Mouse (Mus musculus) neural tube, embryonic 13.5 days (tissue): Measurements from ENCODE around the gene Atp6v0d1. TPM values are rescaled to one million over a fixed set of nuclear protein-coding genes. Genes with fewer than 3 reads are reported as not detected.

ENCODE experiments used
- ATAC-seq: fragments of 200-750 bp; cut with Nextera tagmentation; 2 replicates; pipeline ENCODE4 v1.8.0; 2017; ENCODE audit warnings: low read depth, mild to moderate bottlenecking, moderate TSS enrichment, moderate library complexity
- H3K27ac ChIP-seq: fragments of 300-500 bp; sonication (generic); replicated peaks from 2 replicates; pipeline ENCODE4 v1.5.1; 2015; ENCODE audit warnings: moderate library complexity, mild to moderate bottlenecking, inconsistent platforms
- H3K27me3 ChIP-seq: fragments of 300-500 bp; sonication (generic); 2 replicates; pipeline ENCODE4 v1.6.1; 2015; ENCODE audit warnings: mild to moderate bottlenecking, inconsistent platforms
- H3K36me3 ChIP-seq: fragments of 300-500 bp; sonication (generic); 2 replicates; pipeline ENCODE4 v1.6.1; 2015; ENCODE audit warnings: mild to moderate bottlenecking, inconsistent platforms
- H3K4me1 ChIP-seq: fragments of 300-500 bp; sonication (generic); replicated peaks from 2 replicates; pipeline ENCODE4 v1.6.1; 2015; ENCODE audit warnings: inconsistent platforms
- H3K4me2 ChIP-seq: fragments of 300-500 bp; sonication (generic); 2 replicates; pipeline ENCODE4 v1.6.1; 2015; ENCODE audit warnings: inconsistent platforms, mild to moderate bottlenecking, moderate library complexity
- H3K4me3 ChIP-seq: fragments of 300-500 bp; sonication (generic); 2 replicates; pipeline ENCODE4 v1.5.1; 2015; ENCODE audit warnings: mild to moderate bottlenecking, inconsistent platforms
- H3K9ac ChIP-seq: fragments of 300-500 bp; sonication (generic); 2 replicates; pipeline ENCODE4 v1.6.1; 2015; ENCODE audit warnings: moderate library complexity, mild to moderate bottlenecking, inconsistent platforms
- H3K9me3 ChIP-seq: fragments of 300-500 bp; sonication (generic); 2 replicates; pipeline ENCODE4 v1.6.1; 2016; ENCODE audit warnings: inconsistent platforms
- WGBS: fragments of 180-500 bp; shearing (Covaris S2); methylation state at CpG from one replicate; pipeline ENCODE4 v1.1.7; 2015; 5-methylcytosine and 5-hydroxymethylcytosine counted together
- polyA plus RNA-seq: library from polyadenylated mRNA; unstranded; fragments of >200 nt; fragmentation: Nextera tagmentation; extraction: Ambion mirVana; gene quantifications from 2 replicates; pipeline ENCODE4 v1.2.1, GENCODE M21; 2015

Atp6v0d1 gene
- polyA plus RNA-seq, 1 experiment from 2014 or later = 211 TPM

GRCm38 (mm10) chr8:105493495-105493894 is 72.4 kb downstream of the Atp6v0d1 start:
- 62% methylated on average over 3 of the region's 3 CpGs for WGBS
- Histone ChIP-seq H3K27ac (no peak overlapping the region), H3K9ac (no peak overlapping the region), H3K27me3 (no peaks in the 10 kb centered on the region), H3K4me1 (peaks cover 29% of the 10 kb centered on the region), H3K4me3 (no peak overlapping the region), H3K4me2 (no peak overlapping the region), H3K36me3 (no peaks in the 10 kb centered on the region), H3K9me3 (no peaks in the 10 kb centered on the region)
- no peak for ATAC-seq

GRCm38 (mm10) chr8:105489281-105489680 is 76.6 kb downstream of the Atp6v0d1 start:
- ATAC-seq = no peak
- no peak overlapping the region for H3K27ac ChIP-seq
- H3K36me3 ChIP-seq = no peaks in the 10 kb centered on the region
- peaks cover 2% of the 10 kb centered on the region for H3K4me1 ChIP-seq
- no peaks in the 10 kb centered on the region for H3K9me3 ChIP-seq
- H3K27me3 ChIP-seq = no peaks in the 10 kb centered on the region
- H3K9ac ChIP-seq = no peak overlapping the region
- no peak overlapping the region for H3K4me3 ChIP-seq
- WGBS = 66% methylated on average over 1 of the region's 1 CpGs
- no peak overlapping the region for H3K4me2 ChIP-seq

GRCm38 (mm10) chr8:105488082-105488481 is 77.8 kb downstream of the Atp6v0d1 start:
- ATAC-seq = no peak
- WGBS = 75% methylated on average over 3 of the region's 3 CpGs
- no peaks in the 10 kb centered on the region for H3K9me3 ChIP-seq

GRCm38 (mm10) chr8:105484392-105484791 is 81.5 kb downstream of the Atp6v0d1 start:
- no peaks in the 10 kb centered on the region for H3K9me3 ChIP-seq
- peaks cover 6% of the 10 kb centered on the region; the same call in 1 of the 2 replicates for H3K36me3 ChIP-seq
- ATAC-seq = peak; percentile 61; the same call in 1 of the 2 replicates
- 0 out of 2 replicates have a peak overlapping the region, but pooled peaks have one; percentile 46 for H3K27ac ChIP-seq
- H3K4me3 ChIP-seq = no peak overlapping the region
- 18% methylated on average over 2 of the region's 2 CpGs for WGBS
- H3K9ac ChIP-seq = no peak overlapping the region
- H3K4me1 ChIP-seq = peaks cover 21% of the 10 kb centered on the region
- no peak overlapping the region for H3K4me2 ChIP-seq
- no peaks in the 10 kb centered on the region for H3K27me3 ChIP-seq

More at GRCm38 (mm10) chr8:105488082-105488481, 77.8 kb downstream of the Atp6v0d1 start:
- Histone ChIP-seq H3K36me3 (no peaks in the 10 kb centered on the region), H3K4me1 (peaks cover 14% of the 10 kb centered on the region), H3K9ac (no peak overlapping the region), H3K4me3 (no peak overlapping the region), H3K27ac (no peak overlapping the region), H3K27me3 (no peaks in the 10 kb centered on the region), H3K4me2 (no peak overlapping the region)

GRCm38 (mm10) chr8:105484030-105484368 is 81.8 kb downstream of the Atp6v0d1 start:
- 0 out of 2 replicates have a peak overlapping the region, but pooled peaks have one; percentile 46 for H3K27ac ChIP-seq
- 30% methylated on average over 3 of the region's 3 CpGs for WGBS
- peaks cover 21% of the 10 kb centered on the region for H3K4me1 ChIP-seq
- peaks cover 6% of the 10 kb centered on the region; the same call in 1 of the 2 replicates for H3K36me3 ChIP-seq
- H3K9me3 ChIP-seq = no peaks in the 10 kb centered on the region
- peak; percentile 13; the same call in 1 of the 2 replicates for ATAC-seq
- H3K27me3 ChIP-seq = no peaks in the 10 kb centered on the region
- no peak overlapping the region for H3K4me3 ChIP-seq
- H3K4me2 ChIP-seq = no peak overlapping the region
- no peak overlapping the region for H3K9ac ChIP-seq

- peaks cover 21% of the 10 kb centered on the region for H3K4me1 ChIP-seq
- 34% methylated on average over 14 of the region's 14 CpGs for WGBS
Observed at GRCm38 (mm10) chr8:105483212-105484029, 82.4 kb downstream of the Atp6v0d1 start.

GRCm38 (mm10) chr8:105482123-105482522 is 83.7 kb downstream of the Atp6v0d1 start:
- H3K9ac ChIP-seq = no peak overlapping the region

More at GRCm38 (mm10) chr8:105483212-105484029, 82.4 kb downstream of the Atp6v0d1 start:
- peak; percentile 51 for ATAC-seq
- Histone ChIP-seq H3K9ac (no peak overlapping the region), H3K4me3 (no peak overlapping the region), H3K9me3 (no peaks in the 10 kb centered on the region), H3K4me2 (no peak overlapping the region), H3K27ac (0 out of 2 replicates have a peak overlapping the region, but pooled peaks have one; percentile 46), H3K36me3 (peaks cover 12% of the 10 kb centered on the region), H3K27me3 (no peaks in the 10 kb centered on the region)

GRCm38 (mm10) chr8:105481453-105481852 is 84.4 kb downstream of the Atp6v0d1 start:
- Histone ChIP-seq H3K36me3 (peaks cover 19% of the 10 kb centered on the region), H3K4me3 (no peak overlapping the region), H3K27me3 (no peaks in the 10 kb centered on the region; the same call in 1 of the 2 replicates), H3K4me1 (peaks cover 29% of the 10 kb centered on the region), H3K27ac (no peak overlapping the region), H3K9me3 (no peaks in the 10 kb centered on the region), H3K9ac (no peak overlapping the region), H3K4me2 (no peak overlapping the region)
- ATAC-seq = no peak
- WGBS = 68% methylated on average over 6 of the region's 6 CpGs

More at GRCm38 (mm10) chr8:105482123-105482522, 83.7 kb downstream of the Atp6v0d1 start:
- Histone ChIP-seq H3K4me1 (peaks cover 22% of the 10 kb centered on the region), H3K27ac (no peak overlapping the region), H3K36me3 (peaks cover 19% of the 10 kb centered on the region), H3K27me3 (no peaks in the 10 kb centered on the region), H3K4me3 (no peak overlapping the region), H3K9me3 (no peaks in the 10 kb centered on the region), H3K4me2 (no peak overlapping the region)
- 87% methylated on average over 8 of the region's 8 CpGs for WGBS
- no peak for ATAC-seq

GRCm38 (mm10) chr8:105481013-105481412 is 84.8 kb downstream of the Atp6v0d1 start:
- H3K4me2 ChIP-seq = no peak overlapping the region
- peaks cover 19% of the 10 kb centered on the region for H3K36me3 ChIP-seq
- no peak overlapping the region for H3K27ac ChIP-seq
- peaks cover 29% of the 10 kb centered on the region for H3K4me1 ChIP-seq
- no peaks in the 10 kb centered on the region for H3K9me3 ChIP-seq
- H3K27me3 ChIP-seq = no peaks in the 10 kb centered on the region; the same call in 1 of the 2 replicates
- no peak overlapping the region for H3K4me3 ChIP-seq
- no peak overlapping the region for H3K9ac ChIP-seq
- 46% methylated on average over 2 of the region's 2 CpGs for whole genome bisulfite sequencing
- no peak for ATAC-seq

- Histone ChIP-seq H3K4me1 (peaks cover 46% of the 10 kb centered on the region), H3K9me3 (no peaks in the 10 kb centered on the region), H3K36me3 (peaks cover 19% of the 10 kb centered on the region), H3K9ac (no peak overlapping the region), H3K4me3 (no peak overlapping the region), H3K4me2 (no peak overlapping the region), H3K27me3 (peaks cover 10% of the 10 kb centered on the region; the same call in 1 of the 2 replicates), H3K27ac (no peak overlapping the region)
- no peak for ATAC-seq
- WGBS = 86% methylated on average over 3 of the region's 3 CpGs
Observed at GRCm38 (mm10) chr8:105477792-105478191, 88.1 kb downstream of the Atp6v0d1 start.

GRCm38 (mm10) chr8:105476628-105477413 is 89.0 kb downstream of the Atp6v0d1 start:
- Histone ChIP-seq H3K9ac (peak overlapping the region; percentile 34; the same call in 1 of the 2 replicates), H3K27ac (no peak overlapping the region), H3K4me2 (0 out of 2 replicates have a peak overlapping the region, but pooled peaks have one; percentile 20), H3K27me3 (peaks cover 15% of the 10 kb centered on the region; the same call in 1 of the 2 replicates), H3K36me3 (peaks cover 15% of the 10 kb centered on the region), H3K9me3 (no peaks in the 10 kb centered on the region), H3K4me1 (peaks cover 54% of the 10 kb centered on the region), H3K4me3 (no peak overlapping the region)
- no peak for ATAC-seq
- 40% methylated on average over 25 of the region's 25 CpGs for WGBS

- H3K4me3 ChIP-seq = no peak overlapping the region
- peaks cover 58% of the 10 kb centered on the region for H3K4me1 ChIP-seq
- no peak overlapping the region for H3K27ac ChIP-seq
- ATAC-seq = no peak
- no peak overlapping the region for H3K4me2 ChIP-seq
- no peak overlapping the region for H3K9ac ChIP-seq
- H3K27me3 ChIP-seq = peaks cover 15% of the 10 kb centered on the region; the same call in 1 of the 2 replicates
- 89% methylated on average over 7 of the region's 7 CpGs for WGBS
- peaks cover 12% of the 10 kb centered on the region for H3K36me3 ChIP-seq
- no peaks in the 10 kb centered on the region for H3K9me3 ChIP-seq
Observed at GRCm38 (mm10) chr8:105476161-105476560, 89.7 kb downstream of the Atp6v0d1 start.
